Mouse (Mus musculus): ENCODE results near the gene Gm44511.
"Not testable (repeated sequence)": the region's sequence is repeated elsewhere in the genome, so short reads cannot be mapped to it uniquely, and the experiment has no call there.

Gene Gm44511

GRCm38 (mm10) chr6:128802999-128803857, 22.9 kb downstream of the Gm44511 start:
- in situ Hi-C loops (cut with MboI; ENCODE audit: low sequenced_read_pairs), result loop anchor here (5.0 kb wide), 1 partner anchor 39 kb away; no protein-coding TSS in a partner anchor

GRCm38 (mm10) chr6:128802557-128802956, 23.6 kb downstream of the Gm44511 start:
- in situ Hi-C loops (cut with MboI; ENCODE audit: low sequenced_read_pairs), result loop anchor here (5.0 kb wide), 1 partner anchor 40 kb away; no protein-coding TSS in a partner anchor

GRCm38 (mm10) chr6:128800696-128801095, 25.4 kb downstream of the Gm44511 start:
- in situ Hi-C loops (cut with MboI; ENCODE audit: low sequenced_read_pairs), result loop anchor here (5.0 kb wide), 1 partner anchor 42 kb away; no protein-coding TSS in a partner anchor

GRCm38 (mm10) chr6:128799896-128800270, 26.2 kb downstream of the Gm44511 start:
- in situ Hi-C loops (cut with MboI; ENCODE audit: low sequenced_read_pairs), result loop anchor here (5.0 kb wide), 1 partner anchor 42 kb away; no protein-coding TSS in a partner anchor

- in situ Hi-C loops (cut with MboI; ENCODE audit: low sequenced_read_pairs), result not testable (repeated sequence)
Measured at GRCm38 (mm10) chr6:128799144-128799895, 26.8 kb downstream of the Gm44511 start.

- in situ Hi-C loops (cut with MboI; ENCODE audit: low sequenced_read_pairs), result not testable (repeated sequence)
Measured at GRCm38 (mm10) chr6:128798772-128799143, 27.4 kb downstream of the Gm44511 start.

- in situ Hi-C loops (cut with MboI; ENCODE audit: low sequenced_read_pairs), result no loop called here
Measured at GRCm38 (mm10) chr6:128797936-128798771, 28.0 kb downstream of the Gm44511 start.

- in situ Hi-C loops (cut with MboI; ENCODE audit: low sequenced_read_pairs), result no loop called here
Measured at GRCm38 (mm10) chr6:128797185-128797905, 28.8 kb downstream of the Gm44511 start.

- in situ Hi-C loops (cut with MboI; ENCODE audit: low sequenced_read_pairs), result no loop called here
Measured at GRCm38 (mm10) chr6:128796321-128796955, 29.7 kb downstream of the Gm44511 start.

- in situ Hi-C loops (cut with MboI; ENCODE audit: low sequenced_read_pairs), result no loop called here
Measured at GRCm38 (mm10) chr6:128793734-128794133, 32.4 kb downstream of the Gm44511 start.

GRCm38 (mm10) chr6:128790491-128790994, 35.6 kb downstream of the Gm44511 start:
- in situ Hi-C loops (cut with MboI; ENCODE audit: low sequenced_read_pairs), result not testable (repeated sequence)

- in situ Hi-C loops (cut with MboI; ENCODE audit: low sequenced_read_pairs), result no loop called here
Measured at GRCm38 (mm10) chr6:128789115-128789514, 37.0 kb downstream of the Gm44511 start, which contains the start of gene Klrb1c. Klrb1c (minus strand) TSS chr6:128789215.

- in situ Hi-C loops (cut with MboI; ENCODE audit: low sequenced_read_pairs), result no loop called here
Measured at GRCm38 (mm10) chr6:128788517-128788916, 37.6 kb downstream of the Gm44511 start.

- in situ Hi-C loops (cut with MboI; ENCODE audit: low sequenced_read_pairs), result not testable (repeated sequence)
Measured at GRCm38 (mm10) chr6:128786396-128786795, 39.7 kb downstream of the Gm44511 start.

- in situ Hi-C loops (cut with MboI; ENCODE audit: low sequenced_read_pairs), result loop anchor here (10.0 kb wide), 1 partner anchor 65 kb away; no protein-coding TSS in a partner anchor
Measured at GRCm38 (mm10) chr6:128769481-128770253, 56.4 kb downstream of the Gm44511 start.

- in situ Hi-C loops (cut with MboI; ENCODE audit: low sequenced_read_pairs), result loop anchor here (10.0 kb wide), 1 partner anchor 67 kb away; no protein-coding TSS in a partner anchor
Measured at GRCm38 (mm10) chr6:128768047-128768446, 58.1 kb downstream of the Gm44511 start.

GRCm38 (mm10) chr6:128766486-128767254, 59.4 kb downstream of the Gm44511 start:
- in situ Hi-C loops (cut with MboI; ENCODE audit: low sequenced_read_pairs), result loop anchor here (10.0 kb wide), 1 partner anchor 68 kb away; no protein-coding TSS in a partner anchor

Data from CH12F3 (cell line).